Mouse (Mus musculus) hindbrain, embryonic 16.5 days (tissue): ENCODE measurements around the gene Mansc1. TPM values are rescaled to one million over a fixed set of nuclear protein-coding genes. Genes with fewer than 3 reads are reported as not detected.
A peak's percentile ranks its signal among the peaks of the same experiment; 100 is the strongest.

Source experiments
- ATAC-seq: fragments of 200-750 bp; cut with Nextera tagmentation; 2 replicates; pipeline ENCODE4 v1.8.0; 2017; ENCODE audit warnings: moderate TSS enrichment, moderate library complexity
- H3K27ac ChIP-seq: fragments of 300-500 bp; sonication (generic); 2 replicates; pipeline ENCODE4 v1.5.1; 2014; ENCODE audit warnings: low read depth, mild to moderate bottlenecking, control low read depth, low read length, moderate library complexity
- H3K27me3 ChIP-seq: fragments of 300-500 bp; sonication (generic); replicated peaks from 2 replicates; pipeline ENCODE4 v1.6.1; 2014; ENCODE audit warnings: low read length; ENCODE audit not compliant: control insufficient read depth, insufficient read depth
- H3K36me3 ChIP-seq: fragments of 300-500 bp; sonication (generic); 2 replicates; pipeline ENCODE4 v1.6.1; 2014; ENCODE audit warnings: mild to moderate bottlenecking, low read length, moderate library complexity, mixed read lengths; ENCODE audit not compliant: control insufficient read depth, insufficient read depth
- H3K4me1 ChIP-seq: fragments of 300-500 bp; sonication (generic); 2 replicates; pipeline ENCODE4 v1.6.1; 2014; ENCODE audit warnings: low read depth, low read length; ENCODE audit not compliant: control insufficient read depth, insufficient read depth
- H3K4me2 ChIP-seq: fragments of 300-500 bp; sonication (generic); 2 replicates; pipeline ENCODE4 v1.6.1; 2014; ENCODE audit warnings: mild to moderate bottlenecking, low read length, control low read depth, moderate library complexity
- H3K4me3 ChIP-seq: fragments of 300-500 bp; sonication (generic); 2 replicates; pipeline ENCODE4 v1.5.1; 2014; ENCODE audit warnings: mild to moderate bottlenecking, low read length, control low read depth, moderate library complexity
- H3K9ac ChIP-seq: fragments of 300-500 bp; sonication (generic); 2 replicates; pipeline ENCODE4 v1.6.1; 2014; ENCODE audit warnings: low read depth, mild to moderate bottlenecking, control low read depth, low read length, moderate library complexity
- H3K9me3 ChIP-seq: fragments of 300-500 bp; sonication (generic); 2 replicates; pipeline ENCODE4 v1.6.1; 2014; ENCODE audit warnings: mild to moderate bottlenecking, low read length, moderate library complexity; ENCODE audit not compliant: control insufficient read depth
- WGBS: fragments of 180-500 bp; shearing (Covaris S2); extraction: QIAGEN DNeasy Blood & Tissue Kit; methylation state at CpG from one replicate; pipeline ENCODE4 v1.1.7; 2014; 5-methylcytosine and 5-hydroxymethylcytosine counted together
- polyA plus RNA-seq: library from polyadenylated mRNA; unstranded; fragments of >200 nt; fragmentation: Nextera tagmentation; extraction: Ambion mirVana; gene quantifications from 2 replicates; pipeline ENCODE4 v1.2.1, GENCODE M21; 2015

Mansc1 gene
- polyA plus RNA-seq, 1 experiment from 2014 or later, result 1.3 TPM

- no peak for ATAC-seq
These were observed 46.0 kb downstream of the Mansc1 start for GRCm38 (mm10) chr6:134586241-134586640.

GRCm38 (mm10) chr6:134584616-134585015, 47.7 kb downstream of the Mansc1 start:
- no peak overlapping the region for H3K4me3 ChIP-seq
- ATAC-seq, result no peak

More at GRCm38 (mm10) chr6:134586241-134586640, 46.0 kb downstream of the Mansc1 start:
- Histone ChIP-seq H3K4me3 (no peak overlapping the region), H3K9me3 (no peaks in the 10 kb centered on the region), H3K4me2 (no peak overlapping the region), H3K27ac (no peak overlapping the region), H3K9ac (no peak overlapping the region), H3K36me3 (no peaks in the 10 kb centered on the region), H3K4me1 (no peaks in the 10 kb centered on the region), H3K27me3 (no peaks in the 10 kb centered on the region)
- 82% methylated on average over 5 of the region's 5 CpGs for WGBS

DNA sequence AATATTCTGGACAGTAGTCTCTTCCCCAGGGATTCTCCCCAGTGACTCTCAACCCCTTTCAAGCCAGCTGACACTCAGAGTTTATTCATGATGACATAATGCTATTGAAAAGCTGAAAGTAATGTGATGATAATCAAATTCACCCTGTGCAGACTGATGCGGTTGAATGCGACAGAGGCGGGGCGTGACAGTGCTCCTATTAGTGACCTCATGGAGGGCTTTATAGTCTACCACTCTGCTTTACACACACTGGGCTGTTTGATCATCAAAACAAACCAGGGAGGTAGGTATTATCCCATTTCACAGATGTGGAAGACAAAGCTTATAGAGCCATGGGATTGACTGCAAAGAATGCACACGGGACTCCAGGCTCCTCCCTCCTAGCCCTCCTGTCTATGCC, 50.2 kb downstream of the Mansc1 start:
- 26% methylated on average over 5 of the region's 5 CpGs for whole genome bisulfite sequencing
- no peak for ATAC-seq
- H3K4me1 ChIP-seq, result no peaks in the 10 kb centered on the region
- no peak overlapping the region for H3K4me3 ChIP-seq
- H3K9me3 ChIP-seq, result 0 out of 2 replicates have a peak, but pooled peaks cover 4% of the 10 kb centered on the region
- no peak overlapping the region for H3K27ac ChIP-seq
- H3K4me2 ChIP-seq, result no peak overlapping the region
- H3K36me3 ChIP-seq, result no peaks in the 10 kb centered on the region
- no peaks in the 10 kb centered on the region for H3K27me3 ChIP-seq
- no peak overlapping the region for H3K9ac ChIP-seq

More at GRCm38 (mm10) chr6:134584616-134585015, 47.7 kb downstream of the Mansc1 start:
- Histone ChIP-seq H3K4me2 (no peak overlapping the region), H3K9ac (no peak overlapping the region), H3K27me3 (no peaks in the 10 kb centered on the region), H3K4me1 (no peaks in the 10 kb centered on the region), H3K27ac (no peak overlapping the region), H3K9me3 (0 out of 2 replicates have a peak, but pooled peaks cover 4% of the 10 kb centered on the region), H3K36me3 (no peaks in the 10 kb centered on the region)
- 98% methylated on average over 2 of the region's 2 CpGs for WGBS

- no peak overlapping the region for H3K27ac ChIP-seq
- no peak for ATAC-seq
- 91% methylated on average over 4 of the region's 4 CpGs for WGBS
These were observed 52.8 kb downstream of the Mansc1 start for GRCm38 (mm10) chr6:134579506-134579905.

DNA sequence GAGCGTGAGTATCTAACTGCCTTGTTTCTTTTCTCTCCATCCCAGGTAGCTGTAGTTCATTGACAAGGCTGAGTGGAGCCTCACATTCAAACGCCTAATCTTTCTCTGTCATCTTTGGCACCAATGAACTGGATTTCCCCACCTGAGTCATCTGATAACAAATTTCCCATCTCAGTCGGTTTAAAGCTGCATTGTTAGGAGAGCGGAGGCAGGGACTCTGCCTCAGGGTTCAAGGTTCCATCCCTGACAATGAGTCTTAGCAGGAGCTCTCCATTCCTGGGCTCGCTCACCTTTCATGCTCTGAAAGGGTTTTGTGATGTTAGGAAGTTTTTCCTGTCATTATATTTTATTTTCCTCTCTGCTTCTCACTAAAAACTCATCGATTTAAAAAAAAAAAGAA, 54.2 kb downstream of the Mansc1 start:
- H3K9ac ChIP-seq, result no peak overlapping the region
- H3K4me3 ChIP-seq, result no peak overlapping the region
- ATAC-seq, result no peak
- no peak overlapping the region for H3K4me2 ChIP-seq
- no peaks in the 10 kb centered on the region for H3K4me1 ChIP-seq
- 0 out of 2 replicates have a peak, but pooled peaks cover 4% of the 10 kb centered on the region for H3K9me3 ChIP-seq
- no peaks in the 10 kb centered on the region for H3K36me3 ChIP-seq
- WGBS, result 64% methylated on average over 6 of the region's 6 CpGs
- H3K27me3 ChIP-seq, result no peaks in the 10 kb centered on the region
- H3K27ac ChIP-seq, result no peak overlapping the region

More at GRCm38 (mm10) chr6:134579506-134579905, 52.8 kb downstream of the Mansc1 start:
- H3K36me3 ChIP-seq, result no peaks in the 10 kb centered on the region
- no peaks in the 10 kb centered on the region for H3K4me1 ChIP-seq
- 0 out of 2 replicates have a peak, but pooled peaks cover 4% of the 10 kb centered on the region for H3K9me3 ChIP-seq
- H3K4me3 ChIP-seq, result no peak overlapping the region
- no peak overlapping the region for H3K9ac ChIP-seq
- H3K4me2 ChIP-seq, result no peak overlapping the region
- H3K27me3 ChIP-seq, result no peaks in the 10 kb centered on the region

GRCm38 (mm10) chr6:134575288-134575741, 57.0 kb downstream of the Mansc1 start:
- Histone ChIP-seq H3K9ac (no peak overlapping the region), H3K4me3 (no peak overlapping the region), H3K27ac (no peak overlapping the region), H3K4me1 (no peaks in the 10 kb centered on the region), H3K9me3 (0 out of 2 replicates have a peak, but pooled peaks cover 4% of the 10 kb centered on the region), H3K27me3 (no peaks in the 10 kb centered on the region), H3K4me2 (no peak overlapping the region), H3K36me3 (no peaks in the 10 kb centered on the region)
- WGBS, result 62% methylated on average over 3 of the region's 3 CpGs
- ATAC-seq, result no peak

GRCm38 (mm10) chr6:134567986-134568556, 64.2 kb downstream of the Mansc1 start:
- no peaks in the 10 kb centered on the region for H3K9me3 ChIP-seq
- 71% methylated on average over 5 of the region's 5 CpGs for WGBS
- H3K4me3 ChIP-seq, result no peak overlapping the region
- no peaks in the 10 kb centered on the region for H3K36me3 ChIP-seq
- no peak overlapping the region for H3K4me2 ChIP-seq
- no peaks in the 10 kb centered on the region for H3K27me3 ChIP-seq
- no peak overlapping the region for H3K9ac ChIP-seq
- ATAC-seq, result no peak
- H3K4me1 ChIP-seq, result peaks cover 10% of the 10 kb centered on the region
- H3K27ac ChIP-seq, result no peak overlapping the region

GRCm38 (mm10) chr6:134566818-134567485, 65.3 kb downstream of the Mansc1 start, which contains the start of gene Lrp6:
Gene Lrp6 (minus strand): TSS chr6:134566965.
- Histone ChIP-seq H3K27me3 (no peaks in the 10 kb centered on the region), H3K4me1 (peaks cover 10% of the 10 kb centered on the region), H3K9ac (peak within 1 kb of the TSS; percentile 89), H3K36me3 (no peaks in the 10 kb centered on the region), H3K4me2 (peak within 1 kb of the TSS; percentile 79), H3K9me3 (no peaks in the 10 kb centered on the region), H3K27ac (peak within 1 kb of the TSS; percentile 99), H3K4me3 (peak within 1 kb of the TSS; percentile 69)
- peak; percentile 93 for ATAC-seq
- WGBS, result 0% methylated on average over 47 of the region's 99 CpGs

GRCm38 (mm10) chr6:134566248-134566817, 66.0 kb downstream of the Mansc1 start:
- H3K36me3 ChIP-seq, result no peaks in the 10 kb centered on the region
- H3K4me2 ChIP-seq, result peak overlapping the region; percentile 79
- peak; percentile 82; the same call in 1 of the 2 replicates for ATAC-seq
- H3K4me3 ChIP-seq, result peak overlapping the region; percentile 69
- no peaks in the 10 kb centered on the region for H3K9me3 ChIP-seq
- no peaks in the 10 kb centered on the region for H3K27me3 ChIP-seq
- peak overlapping the region; percentile 99 for H3K27ac ChIP-seq
- H3K9ac ChIP-seq, result peak overlapping the region; percentile 89
- 0% methylated on average over 36 of the region's 64 CpGs for WGBS
- peaks cover 10% of the 10 kb centered on the region for H3K4me1 ChIP-seq
